Mouse (Mus musculus): ENCODE measurements around the gene Retnla. TPM values are rescaled to one million over a fixed set of nuclear protein-coding genes. Genes with fewer than 3 reads are reported as not detected.

The Retnla gene
- polyA plus RNA-seq (2016; fragmentation: Nextera tagmentation; extraction: Ambion mirVana) = not detected in 2 replicates

- Histone ChIP-seq H3K4me1 (no peaks in the 10 kb centered on the region), H3K9me3 (replicated peaks) (no peaks in the 10 kb centered on the region), H3K27ac (replicated peaks) (no peak within 1 kb of the TSS), H3K27me3 (ENCODE audit: low read depth, poor library complexity, severe bottlenecking) (no peaks in the 10 kb centered on the region), H3K36me3 (no peaks in the 10 kb centered on the region), H3K4me3 (no peak within 1 kb of the TSS)
- WGBS = 75% methylated on average over 3 of the region's 3 CpGs
- no peak for DNase-seq (ENCODE audit: low spot score)
Observed at GRCm38 (mm10) chr16:48842266-48842665, at the start of gene Retnla. Retnla (plus strand) TSS chr16:48842551.

GRCm38 (mm10) chr16:48798285-48798684 lies 44.1 kb upstream of the Retnla start:
- no peaks in the 10 kb centered on the region for H3K36me3 ChIP-seq
- H3K4me1 ChIP-seq = 0 out of 2 replicates have a peak, but pooled peaks cover 5% of the 10 kb centered on the region
- no peak for DNase-seq (ENCODE audit: low spot score)
- no peak overlapping the region for H3K4me3 ChIP-seq
- no peaks in the 10 kb centered on the region for H3K27me3 ChIP-seq (ENCODE audit: low read depth, poor library complexity, severe bottlenecking)
- WGBS = 88% methylated on average over 3 of the region's 3 CpGs
- no peaks in the 10 kb centered on the region for H3K9me3 ChIP-seq (replicated peaks)
- H3K27ac ChIP-seq (replicated peaks) = no peak overlapping the region

GRCm38 (mm10) chr16:48799470-48799869 lies 42.9 kb upstream of the Retnla start:
- H3K4me3 ChIP-seq = no peak overlapping the region
- H3K36me3 ChIP-seq = no peaks in the 10 kb centered on the region
- no peaks in the 10 kb centered on the region for H3K9me3 ChIP-seq (replicated peaks)
- H3K4me1 ChIP-seq = 0 out of 2 replicates have a peak, but pooled peaks cover 5% of the 10 kb centered on the region
- no peak overlapping the region for H3K27ac ChIP-seq (replicated peaks)
- WGBS = 78% methylated on average over 3 of the region's 3 CpGs
- H3K27me3 ChIP-seq (ENCODE audit: low read depth, poor library complexity, severe bottlenecking) = no peaks in the 10 kb centered on the region
- DNase-seq (ENCODE audit: low spot score) = no peak

- Histone ChIP-seq H3K27ac (replicated peaks) (no peak overlapping the region), H3K9me3 (replicated peaks) (no peaks in the 10 kb centered on the region), H3K4me3 (no peak overlapping the region), H3K27me3 (ENCODE audit: low read depth, poor library complexity, severe bottlenecking) (no peaks in the 10 kb centered on the region), H3K4me1 (0 out of 2 replicates have a peak, but pooled peaks cover 5% of the 10 kb centered on the region), H3K36me3 (no peaks in the 10 kb centered on the region)
- DNase-seq (ENCODE audit: low spot score) = no peak
- 90% methylated on average over 2 of the region's 2 CpGs for WGBS
Observed at GRCm38 (mm10) chr16:48800906-48801305, 41.4 kb upstream of the Retnla start.

- Histone ChIP-seq H3K36me3 (no peaks in the 10 kb centered on the region), H3K4me1 (no peaks in the 10 kb centered on the region), H3K27ac (replicated peaks) (no peak overlapping the region), H3K9me3 (replicated peaks) (no peaks in the 10 kb centered on the region), H3K4me3 (no peak overlapping the region), H3K27me3 (ENCODE audit: low read depth, poor library complexity, severe bottlenecking) (no peaks in the 10 kb centered on the region)
- 84% methylated on average over 1 of the region's 1 CpGs for WGBS
- no peak for DNase-seq (ENCODE audit: low spot score)
Observed at GRCm38 (mm10) chr16:48805412-48805811, 36.9 kb upstream of the Retnla start.

GRCm38 (mm10) chr16:48806521-48806920 lies 35.8 kb upstream of the Retnla start:
- no peaks in the 10 kb centered on the region for H3K9me3 ChIP-seq (replicated peaks)
- DNase-seq (ENCODE audit: low spot score) = no peak
- H3K4me3 ChIP-seq = no peak overlapping the region
- WGBS = 70% methylated on average over 1 of the region's 1 CpGs
- no peaks in the 10 kb centered on the region for H3K4me1 ChIP-seq
- H3K36me3 ChIP-seq = no peaks in the 10 kb centered on the region
- H3K27ac ChIP-seq (replicated peaks) = no peak overlapping the region
- H3K27me3 ChIP-seq (ENCODE audit: low read depth, poor library complexity, severe bottlenecking) = no peaks in the 10 kb centered on the region

- no peaks in the 10 kb centered on the region for H3K9me3 ChIP-seq (replicated peaks)
- no peak for DNase-seq (ENCODE audit: low spot score)
- H3K27me3 ChIP-seq (ENCODE audit: low read depth, poor library complexity, severe bottlenecking) = no peaks in the 10 kb centered on the region
- WGBS = 67% methylated on average over 2 of the region's 2 CpGs
- no peak overlapping the region for H3K4me3 ChIP-seq
- no peaks in the 10 kb centered on the region for H3K36me3 ChIP-seq
- H3K27ac ChIP-seq (replicated peaks) = no peak overlapping the region
- no peaks in the 10 kb centered on the region for H3K4me1 ChIP-seq
Observed at GRCm38 (mm10) chr16:48809374-48809773, 33.0 kb upstream of the Retnla start.

- DNase-seq (ENCODE audit: low spot score) = no peak
- Histone ChIP-seq H3K4me3 (no peak overlapping the region), H3K9me3 (replicated peaks) (no peaks in the 10 kb centered on the region), H3K4me1 (no peaks in the 10 kb centered on the region), H3K27ac (replicated peaks) (no peak overlapping the region), H3K27me3 (ENCODE audit: low read depth, poor library complexity, severe bottlenecking) (no peaks in the 10 kb centered on the region), H3K36me3 (no peaks in the 10 kb centered on the region)
- WGBS = 93% methylated on average over 7 of the region's 7 CpGs
Observed at GRCm38 (mm10) chr16:48811881-48812436, 30.4 kb upstream of the Retnla start.

- Histone ChIP-seq H3K27ac (replicated peaks) (no peak within 1 kb of the TSS), H3K27me3 (ENCODE audit: low read depth, poor library complexity, severe bottlenecking) (no peaks in the 10 kb centered on the region), H3K4me1 (no peaks in the 10 kb centered on the region), H3K36me3 (no peaks in the 10 kb centered on the region), H3K9me3 (replicated peaks) (no peaks in the 10 kb centered on the region), H3K4me3 (no peak within 1 kb of the TSS)
- WGBS = 93% methylated on average over 2 of the region's 2 CpGs
- no peak for DNase-seq (ENCODE audit: low spot score)
Observed at GRCm38 (mm10) chr16:48816695-48817094, 25.7 kb upstream of the Retnla start, which contains the start of gene Retnlb. Retnlb (plus strand) TSS chr16:48816856.

- Histone ChIP-seq H3K4me3 (no peak overlapping the region), H3K36me3 (no peaks in the 10 kb centered on the region), H3K4me1 (no peaks in the 10 kb centered on the region), H3K27me3 (ENCODE audit: low read depth, poor library complexity, severe bottlenecking) (no peaks in the 10 kb centered on the region), H3K9me3 (replicated peaks) (no peaks in the 10 kb centered on the region), H3K27ac (replicated peaks) (no peak overlapping the region)
- DNase-seq (ENCODE audit: low spot score) = no peak
- WGBS = 92% methylated on average over 6 of the region's 6 CpGs
Observed at GRCm38 (mm10) chr16:48818524-48818923, 23.8 kb upstream of the Retnla start.

- Histone ChIP-seq H3K4me1 (no peaks in the 10 kb centered on the region), H3K27me3 (ENCODE audit: low read depth, poor library complexity, severe bottlenecking) (no peaks in the 10 kb centered on the region), H3K9me3 (replicated peaks) (no peaks in the 10 kb centered on the region), H3K36me3 (no peaks in the 10 kb centered on the region), H3K4me3 (no peak overlapping the region), H3K27ac (replicated peaks) (no peak overlapping the region)
- DNase-seq (ENCODE audit: low spot score) = no peak
- WGBS = 93% methylated on average over 3 of the region's 3 CpGs
Observed at GRCm38 (mm10) chr16:48826474-48826873, 15.9 kb upstream of the Retnla start.

- Histone ChIP-seq H3K4me3 (no peak overlapping the region), H3K4me1 (no peaks in the 10 kb centered on the region), H3K27me3 (ENCODE audit: low read depth, poor library complexity, severe bottlenecking) (no peaks in the 10 kb centered on the region), H3K36me3 (no peaks in the 10 kb centered on the region), H3K9me3 (replicated peaks) (no peaks in the 10 kb centered on the region), H3K27ac (replicated peaks) (no peak overlapping the region)
- 78% methylated on average over 1 of the region's 1 CpGs for WGBS
- DNase-seq (ENCODE audit: low spot score) = no peak
Observed at GRCm38 (mm10) chr16:48827625-48828024, 14.7 kb upstream of the Retnla start.

GRCm38 (mm10) chr16:48829060-48829459 lies 13.3 kb upstream of the Retnla start:
- DNase-seq (ENCODE audit: low spot score) = no peak
- Histone ChIP-seq H3K4me1 (no peaks in the 10 kb centered on the region), H3K4me3 (no peak overlapping the region), H3K27ac (replicated peaks) (no peak overlapping the region), H3K36me3 (no peaks in the 10 kb centered on the region), H3K9me3 (replicated peaks) (no peaks in the 10 kb centered on the region), H3K27me3 (ENCODE audit: low read depth, poor library complexity, severe bottlenecking) (no peaks in the 10 kb centered on the region)
- 80% methylated on average over 4 of the region's 4 CpGs for WGBS

- no peak overlapping the region for H3K27ac ChIP-seq (replicated peaks)
- H3K9me3 ChIP-seq (replicated peaks) = no peaks in the 10 kb centered on the region
- H3K4me1 ChIP-seq = no peaks in the 10 kb centered on the region
- H3K27me3 ChIP-seq (ENCODE audit: low read depth, poor library complexity, severe bottlenecking) = no peaks in the 10 kb centered on the region
- WGBS = 88% methylated on average over 8 of the region's 8 CpGs
- no peaks in the 10 kb centered on the region for H3K36me3 ChIP-seq
- no peak for DNase-seq (ENCODE audit: low spot score)
- no peak overlapping the region for H3K4me3 ChIP-seq
Observed at GRCm38 (mm10) chr16:48832055-48832454, 10.3 kb upstream of the Retnla start.

Measured in midbrain, embryonic 10.5 days (tissue).